Mouse (Mus musculus): ENCODE measurements around the gene Usp40. TPM values are rescaled to one million over a fixed set of nuclear protein-coding genes. Genes with fewer than 3 reads are reported as not detected.
A peak's percentile ranks its signal among the peaks of the same experiment; 100 is the strongest.
"Not testable (repeated sequence)": the region's sequence is repeated elsewhere in the genome, so short reads cannot be mapped to it uniquely, and the experiment has no call there.

Gene Usp40
- 11.2 and 12.0 TPM in 2 replicates for polyA plus RNA-seq (2012; rRNA removed)

DNA sequence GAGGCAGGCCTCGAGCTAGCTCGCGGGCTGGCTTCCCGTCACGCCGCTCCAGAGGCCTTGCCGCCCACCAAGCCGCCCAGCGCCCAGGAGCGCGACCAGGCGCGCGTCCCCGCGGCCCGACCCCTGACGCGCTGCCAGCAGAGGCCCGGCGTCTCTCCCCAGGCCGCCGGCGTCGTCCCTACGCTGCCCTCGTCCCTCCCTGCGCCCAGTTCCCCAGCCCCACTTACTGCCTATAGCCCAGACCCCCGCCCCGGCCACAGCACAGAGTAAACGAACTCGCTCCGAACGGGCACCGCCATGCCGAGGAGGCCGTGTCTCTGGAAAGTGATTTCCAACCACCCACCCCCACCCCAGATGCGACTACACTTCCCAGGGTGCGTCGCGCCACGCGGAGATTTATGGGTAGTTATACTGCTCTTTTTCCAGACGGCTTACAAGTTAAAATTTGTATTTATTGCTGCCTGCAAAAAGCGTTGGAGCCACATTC lies at the start of gene Usp40:
Gene Usp40, minus strand, starts transcription at position 341 of the 487 bp plus-strand sequence.
- no peak for DNase-seq (ENCODE audit: low read depth)

DNA sequence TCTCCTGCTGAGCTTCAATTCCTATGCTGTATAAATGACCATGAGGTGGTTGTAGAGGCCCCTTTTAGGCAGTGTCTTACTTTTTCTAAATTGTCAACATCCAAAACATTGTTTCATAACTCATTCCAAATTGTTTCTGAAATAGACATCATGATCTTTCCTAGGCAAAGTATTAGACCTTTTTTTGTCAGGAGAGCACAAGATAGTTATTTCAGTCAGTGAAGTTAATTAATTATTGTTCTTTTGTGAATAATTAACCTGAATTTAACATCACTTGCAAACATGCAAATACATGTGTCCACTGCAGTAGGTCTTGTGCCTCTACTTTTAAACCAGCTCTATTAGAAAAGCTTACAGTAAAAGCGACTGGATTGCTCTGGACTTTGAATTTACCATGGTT lies 46.7 kb upstream of the Usp40 start, which contains the start of gene Ugt1a10:
Gene Ugt1a10, plus strand, starts transcription at position 301 of the 400 bp plus-strand sequence.
- no peak for DNase-seq (ENCODE audit: low read depth)

DNA sequence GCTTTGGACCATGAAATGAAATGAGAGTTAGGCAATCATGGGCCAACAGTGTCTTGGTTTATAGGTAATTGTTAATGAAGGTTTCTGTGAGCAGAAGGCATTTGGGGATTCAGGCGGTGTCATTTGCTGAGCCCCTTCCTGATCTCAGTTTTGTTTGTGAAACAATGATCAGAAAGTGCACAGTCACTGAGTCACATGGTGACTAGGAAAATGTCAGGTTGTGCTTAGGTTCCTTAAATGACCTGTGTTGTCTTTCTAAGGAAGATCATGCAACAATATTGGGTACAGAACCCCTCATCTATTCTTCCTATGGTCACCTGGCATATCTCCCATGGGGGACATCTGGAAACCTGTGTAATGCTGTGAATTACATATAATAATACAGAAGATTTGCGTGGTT lies 39.1 kb upstream of the Usp40 start:
- not testable (repeated sequence) for DNase-seq (ENCODE audit: low read depth)

DNA sequence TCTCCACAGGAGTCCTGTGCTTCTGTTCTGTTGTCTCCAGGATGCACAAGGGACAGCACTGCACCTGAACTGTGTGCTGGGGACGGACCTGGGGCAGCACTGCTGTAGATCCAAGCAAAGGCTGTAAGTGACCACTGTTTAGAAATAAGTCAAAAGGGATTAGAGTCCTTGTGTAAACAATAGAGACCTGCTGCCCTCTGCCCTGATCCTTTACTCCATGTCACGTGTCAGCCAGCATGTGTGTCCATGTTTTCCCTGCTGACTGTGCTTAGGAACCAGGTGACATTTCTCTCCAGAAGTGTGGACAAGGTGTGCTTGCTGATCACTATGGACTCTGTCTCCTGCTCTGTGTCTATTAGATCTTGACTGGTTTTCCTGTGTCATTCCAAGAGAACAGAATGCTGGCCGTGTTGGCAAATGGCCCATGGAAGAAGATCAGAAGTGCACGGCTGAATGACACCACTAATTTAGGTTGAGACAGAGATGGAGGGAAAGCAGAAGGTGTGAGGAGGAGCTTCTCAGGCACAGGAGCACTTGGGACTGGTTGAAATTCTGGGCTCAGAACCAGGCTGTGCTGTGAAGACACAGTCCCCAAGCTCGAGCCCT lies 36.6 kb upstream of the Usp40 start:
- not testable (repeated sequence) for DNase-seq (ENCODE audit: low read depth)

DNA sequence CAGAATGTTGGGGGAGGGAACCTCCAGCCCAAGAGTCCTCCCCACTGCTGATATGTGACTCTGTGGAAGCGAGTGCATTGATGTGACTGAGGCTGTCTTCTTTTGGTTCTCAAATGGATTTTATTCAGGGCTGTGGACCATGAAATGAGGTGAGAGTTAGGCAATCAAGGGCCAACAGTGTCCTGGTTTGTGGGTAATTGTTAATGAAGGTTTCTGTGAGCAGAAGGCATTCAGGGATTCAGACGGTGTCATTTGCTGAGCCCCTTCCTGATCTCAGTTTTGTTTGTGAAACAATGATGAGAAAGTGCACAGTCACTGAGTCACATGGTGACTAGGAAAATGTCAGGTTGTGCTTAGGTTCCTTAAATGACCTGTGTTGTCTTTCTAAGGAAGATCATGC lies 34.7 kb upstream of the Usp40 start:
- DNase-seq (ENCODE audit: low read depth), result not testable (repeated sequence)

DNA sequence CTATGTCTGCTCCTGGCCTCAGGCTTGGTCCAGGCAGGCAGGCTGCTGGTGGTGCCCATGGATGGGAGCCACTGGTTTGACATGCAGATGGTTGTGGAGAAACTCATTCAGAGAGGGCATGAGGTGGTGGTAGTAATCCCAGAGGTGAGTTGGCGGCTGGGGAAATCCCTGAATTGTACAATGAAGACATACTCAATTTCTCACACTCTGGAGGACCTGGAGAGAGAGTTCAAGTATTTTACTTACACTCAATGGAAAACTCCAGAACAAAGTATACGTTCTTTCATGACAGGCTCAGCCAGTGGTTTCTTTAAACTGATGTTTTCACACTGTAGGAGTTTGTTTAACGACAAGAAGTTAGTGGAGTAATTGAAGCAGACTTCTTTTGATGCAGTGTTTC lies 16.9 kb upstream of the Usp40 start:
- not testable (repeated sequence) for DNase-seq (ENCODE audit: low read depth)

DNA sequence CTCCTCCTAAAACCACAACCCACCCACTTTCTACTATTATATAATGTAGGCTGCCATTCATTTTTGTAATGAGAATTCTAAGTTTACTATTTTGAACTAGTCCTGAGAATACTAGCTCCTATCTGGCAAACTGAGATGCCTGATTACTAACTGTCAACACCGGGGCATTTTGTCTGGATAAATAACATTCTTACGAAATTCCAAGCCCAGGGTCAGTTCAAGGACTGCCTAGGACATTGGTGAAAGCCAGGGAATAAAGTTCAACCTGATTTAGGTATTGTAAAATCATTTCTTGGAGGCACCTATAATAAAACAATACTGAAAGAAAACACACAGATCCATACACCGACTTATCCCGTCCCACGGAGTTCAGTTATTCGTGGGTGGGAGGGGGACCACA lies 7.0 kb upstream of the Usp40 start:
- DNase-seq (ENCODE audit: low read depth), result no peak

DNA sequence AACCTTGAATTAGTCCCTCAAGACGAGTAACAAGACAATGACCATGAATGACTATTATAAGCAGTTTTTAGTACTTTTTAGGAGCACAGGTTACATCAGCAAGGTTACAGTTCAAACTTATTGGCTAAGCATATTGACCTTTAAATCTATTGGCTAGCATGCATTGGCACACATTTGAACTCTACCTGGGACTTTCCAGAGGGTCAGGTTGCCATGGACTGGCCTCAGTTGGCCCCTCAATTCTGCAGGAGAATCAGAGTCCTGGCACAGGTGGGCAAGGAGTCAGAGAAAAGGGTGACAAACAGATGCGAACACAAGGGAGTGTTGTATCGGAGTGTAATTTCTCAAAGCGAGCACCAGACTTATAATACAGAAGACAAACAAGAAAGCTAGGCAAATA lies 6.3 kb upstream of the Usp40 start:
- no peak for DNase-seq (ENCODE audit: low read depth)

DNA sequence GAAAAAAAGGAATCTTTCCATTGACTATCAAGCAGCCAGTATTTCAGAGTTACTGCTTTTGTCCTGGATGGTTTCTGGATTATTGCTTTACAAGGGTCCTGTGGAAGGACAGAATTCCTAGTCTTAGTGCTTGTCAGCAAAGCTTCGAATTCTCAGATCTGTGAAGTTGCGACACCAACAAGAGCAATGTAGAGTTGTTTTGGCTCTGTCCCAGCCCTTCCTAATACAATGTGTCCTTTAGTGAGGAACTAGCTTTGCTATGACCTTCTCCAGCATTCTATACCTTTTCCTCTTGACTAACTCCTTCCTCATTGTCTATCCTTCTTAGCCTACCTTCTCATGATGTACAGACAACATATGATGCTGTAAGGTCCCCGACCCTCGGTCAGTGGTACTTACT lies 5.8 kb upstream of the Usp40 start:
- DNase-seq (ENCODE audit: low read depth), result peak; percentile 36

DNA sequence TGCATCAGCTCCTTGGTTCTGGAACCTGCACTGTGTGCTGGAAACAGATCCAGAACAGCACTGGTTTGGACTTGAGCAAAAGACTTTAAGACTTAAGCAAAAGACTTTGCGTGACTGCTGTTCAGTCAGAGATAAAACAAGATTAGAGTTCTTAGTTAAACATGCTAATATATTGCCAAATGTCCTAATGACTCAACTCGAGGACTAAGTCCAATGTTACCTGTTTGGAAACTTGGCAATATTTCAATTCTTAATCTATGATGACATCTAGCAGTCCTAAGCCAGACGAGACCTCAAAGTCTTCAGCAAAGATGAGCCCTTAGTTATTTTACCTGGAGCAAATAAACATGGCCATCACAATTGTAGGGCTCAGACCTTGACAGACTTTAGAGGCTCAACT lies 5.4 kb upstream of the Usp40 start:
- DNase-seq (ENCODE audit: low read depth), result peak; percentile 88

DNA sequence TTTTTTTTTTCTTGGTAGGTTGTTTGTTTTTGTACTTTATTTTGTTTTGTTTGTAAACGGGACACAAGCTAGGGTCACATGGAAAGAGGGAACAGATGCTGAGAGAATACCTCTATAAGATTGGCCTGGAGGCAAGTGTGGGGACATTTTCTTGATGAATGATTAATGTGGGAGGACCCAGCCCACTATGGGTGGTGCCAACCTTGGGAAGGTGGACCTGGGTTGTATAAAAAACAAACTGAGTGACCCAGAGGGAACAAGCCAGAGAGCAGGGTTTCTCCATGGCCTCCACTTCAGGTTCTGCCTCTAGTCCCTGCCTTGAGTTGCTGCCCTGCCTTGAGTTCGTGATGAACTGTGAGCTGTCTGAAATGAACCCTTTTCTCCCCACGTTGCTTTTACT lies 1.2 kb upstream of the Usp40 start:
- no peak for DNase-seq (ENCODE audit: low read depth)

DNA sequence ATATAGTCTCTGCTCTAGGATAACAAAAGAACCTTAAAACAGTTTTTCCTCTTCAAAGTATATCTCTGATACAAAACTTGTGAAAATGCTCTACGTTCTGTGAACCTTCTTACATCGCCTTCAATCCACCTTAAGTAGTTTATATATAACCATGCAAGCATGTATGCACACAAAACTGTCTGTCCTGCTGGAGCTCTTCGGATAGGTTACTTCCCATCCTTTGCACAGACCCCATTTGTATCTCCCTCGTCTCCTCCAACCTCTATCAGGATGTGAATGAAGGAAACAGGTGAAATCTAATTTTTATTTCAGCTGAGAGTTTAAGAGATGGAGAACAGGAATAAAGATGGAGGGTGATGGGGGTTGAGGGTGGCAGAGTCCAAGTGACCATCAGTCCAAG lies 384 bp upstream of the Usp40 start:
- DNase-seq (ENCODE audit: low read depth), result no peak

DNA sequence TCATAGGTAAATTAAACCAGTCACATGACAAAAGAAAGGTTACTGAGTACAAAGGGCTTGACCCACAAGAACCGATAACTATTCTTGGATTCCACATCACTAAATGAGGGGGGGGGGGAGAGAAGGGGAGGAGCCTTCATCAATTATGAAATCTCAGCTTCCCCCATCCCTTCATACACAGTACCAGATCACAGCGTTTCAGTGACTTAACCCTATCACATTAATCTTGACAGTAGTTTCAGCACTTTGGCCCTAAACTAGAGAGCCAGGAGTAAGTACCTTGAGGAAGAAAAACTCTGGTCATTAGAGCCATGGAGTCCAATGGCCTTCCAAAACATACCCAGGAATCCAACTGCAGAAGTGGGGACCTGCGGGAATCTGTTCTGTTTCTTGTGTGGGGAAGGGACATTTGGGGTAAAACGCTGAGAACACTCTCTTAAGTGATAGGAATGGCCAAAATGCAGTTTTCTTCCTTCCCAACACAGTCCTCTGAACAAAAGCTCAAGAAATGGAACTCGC lies 600 bp downstream of the Usp40 start:
- no peak for DNase-seq (ENCODE audit: low read depth)

DNA sequence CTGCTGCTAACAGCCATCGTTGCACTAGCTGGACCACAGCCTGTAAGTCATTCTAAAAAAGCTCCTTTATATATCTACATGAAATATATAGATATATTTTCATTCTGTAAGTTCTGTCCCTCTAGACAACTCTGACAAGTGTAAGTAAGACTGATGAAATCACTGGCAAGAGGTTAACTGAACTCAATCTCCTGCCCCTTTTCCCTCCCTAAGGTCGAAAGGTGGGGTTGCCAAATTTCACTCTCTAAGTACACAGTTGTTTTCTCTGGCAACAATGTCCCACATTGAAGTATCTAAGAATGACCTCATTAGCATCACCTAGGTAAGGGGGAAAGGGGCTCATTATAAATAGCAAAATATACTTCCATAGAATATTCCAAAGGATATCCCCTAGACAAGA lies 15.6 kb downstream of the Usp40 start:
- no peak for DNase-seq (ENCODE audit: low read depth)

DNA sequence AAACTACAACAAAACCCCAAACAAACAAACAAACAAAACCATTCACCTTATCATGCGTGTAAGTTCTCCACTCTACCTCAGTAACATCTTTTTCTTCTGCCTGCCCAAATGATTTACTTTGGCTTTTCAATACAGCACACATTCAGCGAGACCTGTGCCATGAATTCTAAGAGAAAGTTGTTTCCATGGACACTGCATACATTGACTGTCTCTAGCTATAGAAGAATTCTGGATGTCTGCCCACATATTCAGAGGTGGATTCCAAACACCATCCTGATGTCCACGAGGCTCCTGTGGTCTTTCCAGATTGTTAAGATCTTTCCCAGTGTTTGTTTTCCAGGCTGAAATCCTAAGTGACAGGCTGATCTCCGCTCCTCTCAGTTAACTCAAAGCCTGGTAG lies 26.1 kb downstream of the Usp40 start:
- DNase-seq (ENCODE audit: low read depth), result no peak

DNA sequence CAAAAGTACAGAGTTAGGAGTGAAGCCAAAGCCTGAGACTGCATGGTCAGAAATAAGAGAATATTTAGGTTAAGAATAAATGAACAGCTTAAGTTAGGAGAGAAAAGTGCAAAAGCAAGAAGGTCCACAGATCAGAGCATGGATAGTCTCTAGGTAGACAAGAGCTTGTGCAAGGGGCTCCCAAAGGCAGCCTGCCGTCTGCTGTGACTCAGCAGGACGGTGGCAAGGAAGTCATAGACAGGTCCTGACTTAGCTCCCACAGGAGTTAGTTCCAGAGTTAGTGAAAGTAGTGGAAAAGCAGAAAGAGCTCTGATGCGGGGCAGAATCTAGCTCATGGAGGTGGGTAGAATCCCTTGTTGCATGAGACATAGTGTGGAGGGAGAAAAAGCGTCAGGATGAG lies 38.0 kb downstream of the Usp40 start:
- no peak for DNase-seq (ENCODE audit: low read depth)

DNA sequence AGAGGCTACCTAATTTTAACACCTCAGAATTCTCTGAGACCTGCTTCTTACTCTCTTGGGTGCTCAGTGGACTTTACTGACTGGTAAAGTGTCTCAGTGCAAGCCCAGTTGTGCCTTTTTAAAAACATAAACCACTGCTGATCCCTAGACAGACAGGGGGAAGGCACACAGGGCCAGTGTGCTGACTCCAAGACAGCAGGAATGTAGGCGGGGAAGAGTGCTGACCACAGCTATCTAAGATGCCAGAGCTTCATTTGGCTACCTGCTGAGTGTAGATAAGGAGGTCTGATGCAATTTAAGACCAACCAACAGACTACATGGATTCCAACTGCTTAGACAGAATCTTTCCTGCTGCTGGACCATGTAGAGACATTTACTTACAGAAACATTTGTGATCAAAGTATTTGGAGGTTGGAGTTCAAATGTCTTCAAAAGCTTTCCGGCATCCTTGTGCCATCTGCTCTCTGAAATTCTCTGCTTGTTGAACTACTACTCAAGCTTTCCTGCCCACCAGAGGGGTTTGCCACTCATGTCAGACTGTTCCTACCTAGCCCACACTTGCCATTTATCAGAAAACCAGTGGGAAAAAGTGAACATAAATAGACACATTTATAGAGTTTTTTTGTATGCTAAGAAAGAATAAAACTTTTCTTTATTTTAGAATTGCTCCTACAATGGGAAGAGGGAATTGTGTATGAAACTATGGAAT lies 46.7 kb downstream of the Usp40 start:
- no peak for DNase-seq (ENCODE audit: low read depth)

DNA sequence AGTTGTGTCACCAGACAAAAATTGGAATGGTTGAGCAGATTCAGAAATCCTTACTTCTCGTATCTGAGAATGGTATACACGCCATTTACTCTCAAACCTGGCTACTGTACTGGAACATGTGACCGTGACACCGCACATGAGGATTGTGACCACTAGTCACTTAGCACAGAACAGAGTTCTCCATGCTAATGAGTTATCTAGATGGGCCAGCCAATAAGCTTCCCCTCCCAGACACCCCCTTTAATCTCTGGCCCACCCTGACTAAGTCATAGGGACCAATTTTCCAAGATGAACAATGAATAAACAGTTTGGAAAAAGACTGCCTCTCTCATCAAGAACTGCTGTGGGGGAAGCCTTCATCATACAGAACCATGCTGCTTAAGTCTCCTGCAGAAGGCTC lies 47.6 kb downstream of the Usp40 start:
- DNase-seq (ENCODE audit: low read depth), result no peak

DNA sequence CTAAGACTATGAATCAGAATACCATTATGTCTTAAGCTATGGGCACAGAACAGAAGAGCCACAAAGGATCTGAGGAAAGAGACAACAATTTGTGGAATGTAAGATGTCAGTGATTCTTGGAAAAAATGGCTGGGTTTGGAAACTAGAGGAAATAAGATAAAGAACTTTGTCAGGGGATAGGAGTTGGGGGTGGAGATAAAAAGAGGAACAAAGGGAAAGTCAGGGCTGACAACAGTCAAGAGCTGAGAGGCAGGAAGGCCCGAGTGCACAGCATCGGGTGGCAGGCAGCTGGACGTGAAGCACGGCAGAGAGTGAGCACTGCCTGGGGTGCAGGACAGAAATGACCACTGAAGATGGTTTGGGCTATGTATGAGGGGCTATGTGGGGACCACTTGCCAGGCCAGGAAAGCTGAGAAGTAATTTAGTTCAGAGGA lies 48.3 kb downstream of the Usp40 start:
- no peak for DNase-seq (ENCODE audit: low read depth)

DNA sequence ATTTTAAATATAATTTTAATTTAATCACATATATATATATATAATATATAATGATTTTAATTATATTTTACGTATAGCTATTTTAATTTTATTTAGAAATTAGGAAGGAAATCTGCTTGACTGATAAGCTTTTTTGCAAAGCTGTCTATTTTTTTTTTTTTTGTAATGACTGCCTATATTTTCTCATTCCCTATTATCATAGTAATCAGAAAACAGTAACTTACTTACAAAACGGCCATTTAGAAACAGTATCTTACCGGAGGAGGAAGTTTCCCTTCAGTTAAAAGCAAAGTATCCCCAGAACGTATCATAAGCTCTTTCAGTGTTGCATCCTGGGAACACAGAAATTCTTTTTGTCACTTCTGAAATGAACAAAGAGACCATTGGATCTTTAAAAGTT lies 48.8 kb downstream of the Usp40 start:
- DNase-seq (ENCODE audit: low read depth), result no peak

DNA sequence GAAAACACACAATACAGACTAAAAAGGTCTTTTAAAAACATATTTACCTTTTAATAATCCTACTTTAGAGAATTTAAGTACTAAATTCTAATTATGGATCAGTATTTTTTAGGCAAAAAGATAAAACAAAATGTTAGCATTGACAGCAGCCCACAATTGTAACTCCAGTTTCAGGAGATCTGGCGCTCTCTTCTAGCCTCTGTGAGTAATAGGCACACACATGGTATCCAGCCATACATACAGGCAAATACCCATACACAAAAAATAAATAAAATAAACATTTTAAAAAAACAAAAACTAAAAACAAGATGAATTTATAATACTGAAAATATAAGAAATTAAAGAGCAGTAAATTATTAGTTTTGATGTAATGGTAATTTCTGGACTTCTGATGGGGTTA lies 49.4 kb downstream of the Usp40 start:
- no peak for DNase-seq (ENCODE audit: low read depth)

DNA sequence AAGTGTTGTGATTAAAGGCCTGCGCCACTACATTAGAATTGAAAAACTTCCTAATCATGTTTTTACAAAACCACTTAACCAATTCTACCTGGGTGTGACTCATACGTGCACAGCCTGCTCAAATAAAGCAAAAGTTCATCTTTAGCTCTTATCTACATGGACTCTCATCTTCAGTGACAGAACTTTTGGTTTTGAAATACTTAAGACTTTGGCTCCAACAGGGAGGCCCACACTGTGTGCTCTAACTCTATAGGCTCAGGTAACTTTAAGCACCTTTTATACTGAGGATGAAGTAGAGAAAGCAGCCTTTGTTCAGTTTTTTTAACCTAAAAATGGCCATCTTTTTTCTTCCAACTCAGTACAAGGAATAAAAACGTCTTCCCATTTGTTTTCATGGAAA lies 55.3 kb downstream of the Usp40 start:
- DNase-seq (ENCODE audit: low read depth), result no peak

DNA sequence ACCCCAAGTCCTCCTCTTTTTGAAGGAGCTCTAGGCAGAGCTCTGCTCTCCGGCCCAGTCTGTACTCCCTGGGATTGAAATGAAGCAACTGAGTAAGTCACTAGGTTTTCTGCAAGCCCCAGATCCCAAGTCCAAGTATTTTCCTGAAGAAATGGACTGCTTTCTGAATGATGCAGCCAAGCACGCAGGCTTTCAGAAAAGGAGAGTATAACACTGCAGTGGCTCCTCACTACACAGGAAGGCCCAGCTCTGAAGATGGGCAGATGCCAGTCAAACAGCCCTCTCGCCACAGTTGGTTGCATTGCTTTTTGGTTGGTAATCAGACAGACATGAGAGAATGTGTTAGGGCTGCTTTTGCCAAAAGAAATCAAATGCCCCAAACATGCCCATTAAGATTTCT lies 56.7 kb downstream of the Usp40 start:
- DNase-seq (ENCODE audit: low read depth), result no peak

All from gonadal fat pad, adult 2 months (tissue).